Comparison of ENCODE assay signal across 18 mouse cellular contexts in the genomic region with DNA sequence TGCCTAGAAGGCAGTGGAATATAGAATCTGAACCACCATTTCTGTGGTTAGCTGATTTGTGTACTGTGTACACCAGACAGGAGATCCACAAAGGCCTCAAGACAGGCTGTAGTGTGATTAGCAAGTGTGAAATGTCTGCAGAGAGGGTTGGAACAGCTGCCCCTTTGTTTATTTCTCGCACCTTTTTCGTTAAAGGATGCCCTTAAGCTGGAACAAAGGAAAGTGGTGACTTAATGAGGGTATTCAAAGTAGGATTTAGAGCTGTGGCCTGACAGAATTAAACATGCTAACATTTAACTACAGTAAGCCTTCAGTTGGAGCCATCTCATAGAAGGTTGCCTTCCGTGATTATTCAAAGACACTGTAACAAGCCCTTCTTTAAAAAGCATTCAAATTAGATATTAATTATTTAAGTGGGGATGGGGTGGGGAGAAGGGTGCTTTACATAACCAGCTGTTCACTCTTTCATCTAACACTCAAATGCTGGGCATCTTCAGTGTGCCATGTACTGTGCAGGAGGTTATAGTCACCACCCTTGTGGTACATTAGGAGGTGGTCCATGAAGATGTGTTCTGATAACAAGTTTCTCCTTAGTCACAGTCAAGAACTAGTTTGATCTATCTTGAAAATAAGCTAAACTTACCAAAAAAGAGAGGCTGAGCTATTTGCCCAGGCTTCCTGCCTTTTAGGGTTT.
DNase-seq lines count a peak whose midpoint lies in the region; ATAC-seq lines count a peak whose summit lies in the region.
"Had no signal": no experiment of that assay in that cellular context is flagged by ENCODE, and none has a peak within 500 bp of the region (broad histone marks: within the 10 kb centered on the region; RNA-seq: fewer than 3 reads in every experiment).

No protein-coding gene starts in this region.

- no peak overlapping the region for H3K27ac ChIP-seq in embryonic facial prominence, embryonic 11.5 days (replicated peaks; ENCODE audit: low read depth, low read length)
- no peak overlapping the region for H3K27ac ChIP-seq in embryonic facial prominence, embryonic 10.5 days (replicated peaks)
- H3K27ac ChIP-seq in hindbrain, embryonic 10.5 days: peak overlapping the region; percentile 79
- H3K27ac ChIP-seq in midbrain, embryonic 11.5 days (ENCODE audit: low read depth, low read length): peak overlapping the region; percentile 73
- peak overlapping the region; percentile 51; the same call in 1 of the 2 replicates for H3K27ac ChIP-seq in neural tube, embryonic 15.5 days (replicated peaks)
- H3K27ac ChIP-seq: gastrocnemius, adult 2 months had no signal

- peak; percentile 6 for DNase-seq in embryonic facial prominence, embryonic 11.5 days (ENCODE audit: low spot score)
- DNase-seq in embryonic facial prominence, embryonic 10.5 days (ENCODE audit: low spot score): no peak
- no peak for DNase-seq in hindbrain, embryonic 10.5 days (ENCODE audit: low spot score)
- DNase-seq in midbrain, embryonic 11.5 days (ENCODE audit: low spot score, missing footprints): peak; percentile 89
- no peak for DNase-seq in cerebellum, postnatal 10 days
- no peak for DNase-seq in MN1 (ENCODE audit: low spot score)
- DNase-seq: adrenal gland, adult 2 months; cerebellum, postnatal 14 days; gastrocnemius, adult 2 months; heart, adult 18-20 months; kidney, postnatal 4 days; liver; lung, embryonic 14.5 days; right cerebral cortex, postnatal 25 days had no signal

- WGBS in embryonic facial prominence, embryonic 11.5 days: 21% methylated on average over 3 of the region's 3 CpGs
- WGBS in embryonic facial prominence, embryonic 10.5 days: 22% methylated on average over 3 of the region's 3 CpGs
- 27% methylated on average over 3 of the region's 3 CpGs for WGBS in hindbrain, embryonic 10.5 days
- WGBS in midbrain, embryonic 11.5 days: 8% methylated on average over 3 of the region's 3 CpGs
- 7% methylated on average over 3 of the region's 3 CpGs for WGBS in neural tube, embryonic 15.5 days

- no peaks in the 10 kb centered on the region for H3K4me1 ChIP-seq in embryonic facial prominence, embryonic 11.5 days (ENCODE audit: control insufficient read depth, insufficient read depth, low read length)
- H3K4me1 ChIP-seq in embryonic facial prominence, embryonic 10.5 days: peaks cover 11% of the 10 kb centered on the region; the same call in 1 of the 2 replicates
- peaks cover 23% of the 10 kb centered on the region for H3K4me1 ChIP-seq in hindbrain, embryonic 10.5 days (replicated peaks)
- peaks cover 30% of the 10 kb centered on the region for H3K4me1 ChIP-seq in midbrain, embryonic 11.5 days (ENCODE audit: control insufficient read depth, insufficient read depth, low read length)
- peaks cover 19% of the 10 kb centered on the region for H3K4me1 ChIP-seq in neural tube, embryonic 15.5 days
- H3K4me1 ChIP-seq: megakaryocyte, embryonic 14.5 days had no signal

- no peaks in the 10 kb centered on the region for H3K36me3 ChIP-seq in embryonic facial prominence, embryonic 11.5 days (replicated peaks; ENCODE audit: control insufficient read depth, insufficient read depth, low read depth, low read length)
- H3K36me3 ChIP-seq in embryonic facial prominence, embryonic 10.5 days (replicated peaks): no peaks in the 10 kb centered on the region
- H3K36me3 ChIP-seq in hindbrain, embryonic 10.5 days: no peaks in the 10 kb centered on the region
- H3K36me3 ChIP-seq in midbrain, embryonic 11.5 days (ENCODE audit: control insufficient read depth, insufficient read depth, low read length): no peaks in the 10 kb centered on the region
- no peaks in the 10 kb centered on the region for H3K36me3 ChIP-seq in neural tube, embryonic 15.5 days

- no peak overlapping the region for H3K4me2 ChIP-seq in embryonic facial prominence, embryonic 11.5 days (ENCODE audit: low read depth, low read length)
- no peak overlapping the region for H3K4me2 ChIP-seq in midbrain, embryonic 11.5 days
- no peak overlapping the region for H3K4me2 ChIP-seq in neural tube, embryonic 15.5 days
- H3K4me2 ChIP-seq: lung, embryonic 14.5 days had no signal

- H3K27me3 ChIP-seq in embryonic facial prominence, embryonic 11.5 days (ENCODE audit: control insufficient read depth, insufficient read depth, low read length): no peaks in the 10 kb centered on the region
- no peaks in the 10 kb centered on the region for H3K27me3 ChIP-seq in embryonic facial prominence, embryonic 10.5 days (replicated peaks; ENCODE audit: low read depth, poor library complexity, severe bottlenecking)
- no peaks in the 10 kb centered on the region for H3K27me3 ChIP-seq in hindbrain, embryonic 10.5 days (ENCODE audit: insufficient read depth, poor library complexity, severe bottlenecking)
- H3K27me3 ChIP-seq in midbrain, embryonic 11.5 days (ENCODE audit: control insufficient read depth, insufficient read depth, low read length): no peaks in the 10 kb centered on the region
- H3K27me3 ChIP-seq in neural tube, embryonic 15.5 days (replicated peaks): no peaks in the 10 kb centered on the region

- 0 out of 2 replicates have a peak, but pooled peaks have one; percentile 39 for ATAC-seq in embryonic facial prominence, embryonic 11.5 days (replicated peaks; ENCODE audit: insufficient number of reproducible peaks, low FRiP score, low TSS enrichment, low read depth)
- ATAC-seq in midbrain, embryonic 11.5 days (ENCODE audit: low FRiP score): peak; percentile 92
- peak; percentile 52; the same call in 1 of the 2 replicates for ATAC-seq in neural tube, embryonic 15.5 days (ENCODE audit: low FRiP score)
- ATAC-seq in erythroid progenitor cell, adult 5-6 weeks (replicated peaks; ENCODE audit: low FRiP score, poor library complexity, severe bottlenecking): no peak
- ATAC-seq: intestine, embryonic 16.5 days had no signal

- H3K4me3 ChIP-seq in embryonic facial prominence, embryonic 11.5 days (ENCODE audit: low read depth, low read length): no peak overlapping the region
- no peak overlapping the region for H3K4me3 ChIP-seq in embryonic facial prominence, embryonic 10.5 days
- no peak overlapping the region for H3K4me3 ChIP-seq in hindbrain, embryonic 10.5 days
- no peak overlapping the region for H3K4me3 ChIP-seq in midbrain, embryonic 11.5 days (ENCODE audit: low read depth, low read length)
- no peak overlapping the region for H3K4me3 ChIP-seq in neural tube, embryonic 15.5 days (replicated peaks)
- H3K4me3 ChIP-seq: gastrocnemius, adult 2 months; megakaryocyte, embryonic 14.5 days had no signal

- no peak overlapping the region for H3K9ac ChIP-seq in embryonic facial prominence, embryonic 11.5 days (replicated peaks; ENCODE audit: low read length)
- H3K9ac ChIP-seq in midbrain, embryonic 11.5 days (ENCODE audit: low read length): no peak overlapping the region
- H3K9ac ChIP-seq in neural tube, embryonic 15.5 days (replicated peaks): no peak overlapping the region
- H3K9ac ChIP-seq: lung, embryonic 14.5 days had no signal

- no peaks in the 10 kb centered on the region for H3K9me3 ChIP-seq in embryonic facial prominence, embryonic 11.5 days (replicated peaks; ENCODE audit: control insufficient read depth, low read length)
- no peaks in the 10 kb centered on the region for H3K9me3 ChIP-seq in embryonic facial prominence, embryonic 10.5 days
- no peaks in the 10 kb centered on the region for H3K9me3 ChIP-seq in hindbrain, embryonic 10.5 days
- no peaks in the 10 kb centered on the region for H3K9me3 ChIP-seq in midbrain, embryonic 11.5 days (ENCODE audit: control insufficient read depth, low read length)
- no peaks in the 10 kb centered on the region for H3K9me3 ChIP-seq in neural tube, embryonic 15.5 days (replicated peaks)

Comparison
In these comparisons a context has a peak if more than half of its experiments do, and no peak if none do; other contexts are left out.
1. DNase-seq: peak in embryonic facial prominence, embryonic 11.5 days (single experiment) and midbrain, embryonic 11.5 days (single experiment); none in embryonic facial prominence, embryonic 10.5 days (single experiment), hindbrain, embryonic 10.5 days (single experiment), cerebellum, postnatal 10 days (0 of 2) and MN1 (single experiment).
2. H3K27ac ChIP-seq: peak in hindbrain, embryonic 10.5 days (single experiment), midbrain, embryonic 11.5 days (single experiment) and neural tube, embryonic 15.5 days (single experiment); none in embryonic facial prominence, embryonic 11.5 days (single experiment) and embryonic facial prominence, embryonic 10.5 days (single experiment).